Mouse (Mus musculus) left cerebral cortex, adult 11 months (tissue): ENCODE results near the gene Adamtsl3.

Experiments used
- DNase-seq: peaks from one replicate; pipeline ENCODE4 v3.0.0; 2022; ENCODE audit warnings: low spot score

Gene Adamtsl3

DNA sequence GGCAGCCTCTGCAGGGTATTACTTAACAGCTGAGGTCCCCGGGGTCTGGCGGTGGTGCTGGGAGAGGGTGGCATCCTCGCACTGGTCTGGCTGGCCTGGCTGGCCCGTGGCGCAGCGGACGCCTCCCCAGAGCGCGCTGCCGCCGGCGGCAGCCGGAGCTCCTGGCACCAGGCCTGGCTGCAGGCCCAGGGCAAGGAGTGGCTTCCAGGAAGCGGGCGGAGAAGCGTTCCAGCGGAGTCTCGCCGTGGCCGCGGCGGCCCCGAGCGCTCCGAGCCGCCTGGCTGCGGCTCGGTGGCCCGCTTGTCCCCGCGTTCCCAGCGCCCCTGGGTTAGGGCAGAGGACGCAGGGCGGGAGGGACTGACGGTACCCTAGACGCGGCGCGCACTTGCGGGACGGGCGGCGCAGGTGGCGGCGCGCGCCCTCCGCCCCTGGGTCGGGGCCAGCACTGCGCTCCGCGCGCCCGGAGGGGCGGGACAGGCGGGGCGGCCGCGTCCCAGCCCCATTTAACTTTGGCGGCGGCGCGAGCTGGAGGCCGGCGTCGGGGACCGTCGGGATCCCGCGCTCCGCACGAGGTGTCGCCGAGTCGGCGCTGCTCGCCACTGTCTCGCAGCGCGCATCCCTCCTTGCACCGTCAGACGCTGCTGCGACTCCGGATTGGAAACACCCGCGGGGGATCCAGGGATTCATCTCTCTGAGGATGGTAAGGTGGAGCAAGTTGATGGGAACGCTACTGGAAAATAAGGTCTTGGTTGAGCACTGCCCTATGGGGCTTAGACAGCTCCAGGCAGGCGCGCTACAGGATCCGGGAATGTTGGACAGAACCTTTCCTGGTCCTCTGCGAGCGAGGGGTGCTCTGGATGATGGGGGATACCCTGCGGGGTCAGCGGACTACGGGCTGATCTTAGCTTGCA is at the start of gene Adamtsl3:
Gene Adamtsl3 (plus strand): TSS at position 484 of the 911 bp plus-strand sequence.
- DNase-seq: no peak

DNA sequence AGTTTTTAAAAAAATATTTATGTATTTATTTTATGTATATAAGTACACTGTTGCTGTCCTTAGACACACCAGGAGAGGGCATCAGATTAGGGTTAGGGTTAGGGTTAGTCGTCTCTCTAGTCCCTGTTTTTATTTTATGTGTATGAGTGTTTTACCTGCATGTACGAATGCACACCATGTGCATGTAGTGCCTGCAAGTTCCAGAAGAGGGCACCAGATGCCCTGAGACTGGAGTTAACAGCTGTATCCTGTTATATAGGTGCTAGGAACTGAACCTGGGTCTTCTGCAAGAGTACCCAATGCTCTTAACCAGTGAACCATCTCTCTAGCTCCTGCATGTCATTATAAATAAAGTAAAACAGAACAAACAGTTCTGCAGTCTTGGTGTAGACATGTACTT is 48.3 kb upstream of the Adamtsl3 start:
- no peak for DNase-seq

DNA sequence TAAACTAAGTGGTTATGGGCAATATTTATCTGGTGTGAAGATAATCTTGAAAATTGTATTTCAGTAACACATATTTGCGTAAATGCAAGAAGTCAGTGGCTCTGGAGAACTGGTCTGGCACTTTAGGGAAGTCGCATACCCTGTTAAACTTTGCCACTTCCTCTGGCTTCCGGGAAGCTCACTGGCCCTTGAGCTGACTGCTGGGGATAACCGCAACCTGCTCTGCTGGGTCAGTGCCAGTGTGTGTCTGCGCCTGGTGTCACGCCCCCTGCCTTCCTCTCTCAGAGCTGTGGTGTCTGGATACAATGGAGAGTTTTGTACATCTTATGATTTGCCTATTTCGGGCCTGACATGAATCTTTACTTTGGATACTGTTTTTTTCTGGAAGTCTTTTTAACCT is 42.1 kb upstream of the Adamtsl3 start:
- DNase-seq: no peak

DNA sequence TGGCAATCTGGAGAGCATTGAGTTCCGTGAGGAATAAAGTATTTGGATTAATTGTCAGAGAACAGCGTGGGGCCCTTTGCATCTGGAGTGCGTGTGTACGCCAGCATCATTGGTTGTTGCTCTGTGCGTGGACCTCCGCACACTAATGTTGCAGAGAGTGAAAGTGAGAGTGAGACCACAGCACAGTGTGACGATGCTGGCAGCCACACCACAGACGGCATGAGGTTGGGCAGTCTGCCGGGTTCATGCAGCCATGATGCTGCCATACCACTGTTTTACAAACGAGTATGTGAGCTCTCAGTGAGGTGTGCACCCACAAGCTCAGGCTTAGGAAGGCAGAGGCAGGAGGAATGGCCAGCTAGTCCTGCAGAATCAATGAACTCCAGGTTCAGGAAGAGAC is 41.4 kb upstream of the Adamtsl3 start:
- no peak for DNase-seq

DNA sequence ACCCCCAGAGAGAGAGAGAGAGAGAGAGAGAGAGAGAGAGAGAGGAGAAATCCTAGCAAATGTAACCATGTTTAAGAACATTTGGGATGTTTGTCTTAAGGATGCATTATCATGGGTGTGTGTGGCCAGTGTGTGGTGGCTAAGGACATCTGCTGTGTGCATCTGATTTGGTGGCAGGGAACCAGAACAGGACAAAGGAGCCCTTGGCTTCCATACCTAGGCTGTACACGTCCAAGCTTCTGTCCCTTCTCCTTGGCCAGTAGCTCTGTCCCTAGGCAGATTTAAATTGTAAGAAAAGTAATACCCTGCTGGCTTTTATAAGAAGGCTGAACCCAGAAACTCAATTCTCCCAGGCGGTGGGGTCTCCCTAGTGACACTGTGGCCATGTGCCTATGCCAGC is 40.9 kb upstream of the Adamtsl3 start:
- DNase-seq: no peak

DNA sequence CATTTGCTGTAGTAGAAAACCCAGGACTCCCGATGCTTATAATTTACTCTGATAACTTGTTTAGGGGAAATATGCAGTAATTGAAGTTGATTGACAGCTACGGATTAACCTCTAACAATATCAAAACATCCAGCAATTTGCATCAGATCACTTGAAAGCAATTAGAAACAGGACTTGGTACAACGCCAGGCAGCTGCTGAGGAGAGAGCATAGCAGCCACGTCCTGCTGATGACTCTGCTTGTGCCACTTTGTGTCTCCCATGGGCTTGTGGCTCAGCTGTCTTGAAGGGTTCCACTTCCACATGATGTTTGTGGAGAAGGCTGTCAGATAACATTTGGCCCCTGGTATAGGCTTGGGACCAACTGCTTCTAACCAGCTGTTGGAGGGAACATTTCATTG is 27.1 kb upstream of the Adamtsl3 start:
- DNase-seq: no peak

DNA sequence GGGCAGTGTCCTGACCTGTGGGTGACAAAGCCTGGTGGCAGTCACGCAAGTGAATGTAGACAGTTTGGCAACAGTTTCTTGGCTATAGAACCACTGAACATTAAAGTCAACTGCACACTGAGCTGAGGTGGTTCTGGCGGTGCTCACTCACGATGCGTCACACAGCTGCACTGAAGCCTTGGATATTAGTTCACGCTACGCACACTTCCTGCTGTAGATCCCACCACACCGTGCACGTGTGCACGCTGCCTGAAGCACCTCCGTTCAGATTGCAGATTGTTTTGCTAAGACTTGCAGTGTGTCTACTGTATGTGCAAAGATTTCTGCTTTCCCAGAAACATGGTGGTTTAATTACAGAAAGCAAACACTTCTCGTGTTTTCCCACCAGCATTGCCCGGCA is 17.0 kb upstream of the Adamtsl3 start:
- no peak for DNase-seq

DNA sequence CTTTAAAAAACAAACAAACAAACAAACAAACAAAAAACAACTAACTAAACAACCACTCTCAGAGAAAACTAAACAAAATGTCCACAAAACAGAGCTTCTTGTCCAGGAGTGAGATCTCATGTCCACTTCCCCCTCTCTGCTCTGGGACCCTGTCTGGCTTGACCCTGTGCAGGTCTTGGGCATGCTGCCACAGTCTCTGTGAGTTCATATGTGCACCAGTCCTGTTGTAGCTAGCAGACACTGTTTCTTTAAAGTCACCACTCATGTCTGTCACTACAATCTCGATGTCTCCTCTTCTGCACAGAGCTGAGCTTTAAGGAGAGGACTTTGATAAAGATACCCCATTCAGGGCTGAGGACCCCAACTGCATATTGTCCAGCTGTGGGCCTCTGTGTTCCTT is 8.9 kb upstream of the Adamtsl3 start:
- no peak for DNase-seq

DNA sequence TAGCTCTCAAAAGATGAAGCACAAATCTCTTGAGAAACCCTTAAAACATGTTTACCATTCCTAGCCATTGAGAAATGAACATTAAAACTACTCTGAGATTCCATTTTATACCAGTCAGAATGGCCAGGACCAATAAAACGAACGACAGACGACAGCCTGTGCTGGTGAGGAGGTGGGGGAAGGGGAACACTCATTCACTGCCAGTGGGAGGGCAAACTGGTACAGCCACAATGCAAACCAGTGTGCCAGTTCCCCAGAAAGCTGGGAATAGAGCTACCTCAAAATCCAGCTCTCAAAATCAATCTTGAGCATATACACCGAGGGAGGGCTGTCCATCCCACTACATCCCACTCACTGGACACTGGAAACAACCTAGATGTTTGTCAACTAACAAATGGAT is 8.3 kb upstream of the Adamtsl3 start:
- no peak for DNase-seq

DNA sequence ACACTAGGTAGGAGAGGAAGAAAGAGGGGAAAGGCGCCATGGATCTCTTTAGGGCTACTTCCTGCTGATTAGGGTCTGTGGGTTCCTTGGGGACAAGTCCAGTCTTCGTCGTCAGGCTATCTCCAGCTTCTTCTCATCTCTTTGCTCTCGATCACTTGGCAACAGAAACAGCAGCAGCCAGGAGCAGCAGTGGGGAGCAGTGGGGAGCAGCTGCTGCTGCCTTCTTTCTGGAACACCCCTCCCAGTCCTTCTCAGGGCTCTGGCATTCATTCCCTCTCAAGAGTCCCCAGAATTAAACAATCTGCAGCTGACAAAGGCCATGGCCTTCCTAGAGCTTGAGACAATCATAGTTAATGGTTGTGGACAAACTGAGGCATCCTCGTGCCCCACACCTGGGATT is 7.6 kb upstream of the Adamtsl3 start:
- no peak for DNase-seq

DNA sequence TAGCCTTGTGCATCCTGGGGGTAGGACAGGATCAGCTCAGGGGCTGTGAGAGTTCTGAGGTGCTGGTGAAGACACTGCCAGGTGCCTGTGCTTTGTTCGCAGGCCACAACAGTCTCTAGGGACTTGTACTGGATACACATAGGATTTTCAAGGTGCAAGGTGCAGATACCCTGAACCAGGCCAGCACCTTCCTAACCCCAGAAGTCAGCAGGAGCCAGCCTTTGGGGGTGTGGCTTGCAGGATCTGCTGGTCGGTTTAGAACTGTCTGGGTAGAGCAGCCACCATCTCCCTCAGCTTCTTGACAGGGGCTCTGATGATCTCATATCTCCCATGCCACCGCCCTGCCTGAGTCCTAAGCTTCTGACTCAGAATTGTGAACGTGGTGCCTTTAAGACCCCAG is 5.7 kb upstream of the Adamtsl3 start:
- DNase-seq: no peak

DNA sequence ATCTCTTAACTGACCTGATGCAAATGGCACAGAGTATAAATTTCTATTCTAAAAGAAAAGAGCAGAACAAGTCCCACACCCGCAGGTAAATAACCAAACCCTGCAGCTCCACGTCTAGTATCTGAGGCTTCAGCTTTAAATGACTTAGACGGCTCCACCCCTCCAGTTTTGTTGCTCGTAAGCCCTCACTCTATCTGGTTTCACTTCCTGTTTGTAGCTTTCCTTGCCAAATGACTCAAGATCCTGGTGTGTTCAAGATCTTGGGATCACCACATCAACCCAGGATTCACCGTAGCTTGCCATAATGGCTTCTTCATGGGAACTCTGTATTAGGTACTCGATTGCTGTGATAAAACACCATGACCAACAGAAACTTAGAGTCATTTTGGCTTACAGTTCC is 4.6 kb upstream of the Adamtsl3 start:
- no peak for DNase-seq

DNA sequence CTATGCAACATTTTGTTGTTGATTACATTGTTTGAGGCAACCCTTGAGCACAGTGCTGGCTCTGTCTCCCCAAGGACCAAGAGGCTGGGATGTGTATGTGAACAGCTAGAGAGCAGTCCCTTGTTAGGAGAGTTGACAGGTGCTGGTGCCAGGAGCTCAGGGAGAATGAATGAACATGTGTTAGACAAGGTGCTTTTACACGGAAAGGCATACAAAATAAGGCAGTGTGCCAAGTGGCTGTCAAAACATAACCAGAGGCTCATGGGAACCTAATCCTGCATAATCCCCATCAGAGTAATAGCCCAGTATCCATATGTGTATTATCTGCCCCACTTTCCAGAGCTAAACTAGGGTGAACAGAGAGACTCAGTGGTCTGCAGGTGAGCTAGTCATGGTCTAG is 1.5 kb upstream of the Adamtsl3 start:
- no peak for DNase-seq

DNA sequence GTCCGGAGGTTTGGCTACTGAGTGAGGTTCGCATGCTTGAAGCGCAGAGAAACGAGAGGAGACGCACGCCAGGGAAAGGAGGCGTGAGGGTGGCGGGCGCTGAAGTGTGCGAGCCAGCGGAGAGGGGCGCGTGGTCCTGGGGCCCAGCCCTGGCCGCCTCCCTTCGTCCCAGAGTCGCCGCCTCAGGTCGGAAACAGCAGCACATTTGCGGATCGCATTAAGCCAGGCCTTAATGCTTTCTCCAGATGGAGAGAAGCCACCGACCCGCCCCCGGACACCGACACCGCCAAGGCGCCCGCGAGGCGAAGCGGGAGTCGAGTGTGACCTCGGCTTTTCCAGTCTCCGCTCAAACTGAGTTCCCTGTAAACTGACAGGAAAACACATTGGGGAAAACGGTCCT is 638 bp downstream of the Adamtsl3 start:
- no peak for DNase-seq

DNA sequence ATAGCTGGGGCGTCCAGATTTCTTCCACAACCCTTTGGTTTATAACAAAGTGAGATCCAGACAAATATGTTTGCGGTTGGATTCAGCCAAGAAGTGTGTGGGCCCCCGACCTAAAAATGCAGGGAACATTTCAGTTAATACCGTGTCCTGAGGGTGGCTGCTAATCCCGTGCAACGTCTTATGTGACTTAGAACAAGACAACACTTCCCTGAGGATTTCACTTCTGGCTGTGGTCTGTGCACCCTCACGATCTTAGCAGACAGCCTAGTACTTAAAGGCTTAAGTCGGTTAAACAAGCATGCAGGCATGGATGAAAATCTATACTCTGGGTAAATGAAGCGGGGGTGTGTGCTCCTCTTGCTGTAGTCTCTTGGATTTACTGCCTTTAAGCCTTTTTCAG is 2.6 kb downstream of the Adamtsl3 start:
- no peak for DNase-seq

DNA sequence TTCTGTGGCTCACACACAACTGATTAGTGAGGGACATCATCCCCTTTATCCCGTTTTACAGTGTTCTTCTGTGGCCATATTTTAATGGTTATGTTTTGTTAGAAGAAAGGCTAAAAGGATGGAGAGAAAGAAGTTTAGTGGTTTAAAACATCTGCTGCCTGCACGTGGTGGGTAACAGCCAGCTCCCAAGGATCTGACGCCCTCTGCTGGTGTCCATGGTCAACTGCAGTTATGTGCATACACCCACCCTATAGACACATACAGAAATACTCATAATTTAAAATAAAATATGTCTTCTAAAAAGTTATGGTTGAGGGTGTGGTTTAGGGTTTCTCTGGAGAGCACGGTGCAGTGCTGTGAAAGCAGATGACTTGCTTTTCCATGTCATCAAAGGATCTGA is 3.0 kb downstream of the Adamtsl3 start:
- no peak for DNase-seq

DNA sequence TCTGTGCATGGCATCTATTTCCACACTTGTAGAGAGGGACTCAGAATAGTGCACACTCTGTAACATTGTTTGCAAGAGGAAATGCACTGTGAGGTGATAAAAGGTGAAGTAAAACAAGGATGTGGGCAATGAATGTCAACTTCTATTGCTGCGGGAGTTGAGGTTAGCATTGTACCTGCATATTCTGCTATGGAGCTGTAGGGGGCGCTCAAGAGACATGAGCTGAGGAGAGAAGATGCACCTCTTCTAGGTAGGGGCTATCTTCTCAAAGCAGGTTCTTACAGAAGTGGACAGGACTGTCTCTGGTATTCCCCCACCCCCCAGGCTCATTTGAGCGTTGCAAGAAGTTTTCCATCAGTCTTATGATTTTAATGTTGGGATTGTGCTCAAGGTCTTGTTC is 3.7 kb downstream of the Adamtsl3 start:
- no peak for DNase-seq

DNA sequence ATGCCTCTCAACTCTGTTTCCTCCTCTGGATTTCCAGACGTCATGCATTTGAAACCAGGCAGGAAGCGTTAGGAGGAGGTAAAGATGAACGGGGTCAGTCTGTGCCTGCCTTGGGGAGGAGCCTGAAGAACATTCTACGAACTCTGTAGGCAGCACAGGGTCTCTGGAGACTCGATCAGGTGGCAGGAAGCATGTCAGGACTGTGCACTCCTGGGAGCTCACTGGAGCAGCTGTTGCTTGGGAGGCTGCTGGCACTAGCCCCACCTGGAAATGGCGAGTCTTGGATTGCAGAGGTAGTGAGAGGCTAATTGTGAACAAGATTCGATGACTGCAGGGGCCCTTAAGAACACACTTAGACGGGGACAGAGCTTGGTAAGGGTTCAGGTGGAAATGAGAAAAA is 6.0 kb downstream of the Adamtsl3 start:
- DNase-seq: no peak

DNA sequence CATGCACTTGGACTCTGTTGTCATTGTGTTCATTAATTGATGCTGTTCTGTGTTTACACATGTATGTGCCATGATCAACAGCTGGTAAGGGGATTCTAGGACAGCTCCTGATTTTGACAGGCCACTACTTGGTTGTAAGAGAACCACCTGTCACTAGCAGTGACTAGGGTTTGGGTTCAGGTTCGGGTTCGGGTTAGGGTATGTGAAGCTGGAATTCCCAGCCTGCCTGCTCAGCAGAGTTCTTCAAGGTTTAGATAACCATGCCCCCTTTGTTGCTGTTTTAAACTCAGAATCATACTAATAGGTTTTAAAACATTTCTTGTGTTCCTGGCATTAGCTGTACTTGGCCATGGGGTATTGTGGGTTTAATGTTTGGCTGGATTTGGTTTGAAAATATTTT is 11.2 kb downstream of the Adamtsl3 start:
- no peak for DNase-seq

DNA sequence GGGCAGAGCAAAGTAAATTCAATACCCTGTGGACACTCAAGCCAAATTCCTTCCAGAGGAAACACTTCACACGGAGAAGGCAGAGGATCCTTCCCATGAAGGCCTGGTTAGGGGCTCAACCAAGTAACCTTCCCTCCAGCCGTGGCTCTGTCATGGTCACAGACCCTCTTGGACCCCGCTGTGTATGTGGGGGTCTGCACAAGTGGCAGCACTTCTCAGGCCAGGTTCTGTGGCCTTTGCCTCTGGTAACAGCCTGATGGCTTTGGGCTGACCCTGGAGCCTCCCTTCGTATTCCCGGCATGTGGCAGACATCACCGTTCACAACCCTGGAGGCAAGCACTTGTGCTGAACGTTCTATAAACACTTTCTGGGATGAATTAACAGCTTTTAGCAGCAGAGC is 14.3 kb downstream of the Adamtsl3 start:
- DNase-seq: no peak

DNA sequence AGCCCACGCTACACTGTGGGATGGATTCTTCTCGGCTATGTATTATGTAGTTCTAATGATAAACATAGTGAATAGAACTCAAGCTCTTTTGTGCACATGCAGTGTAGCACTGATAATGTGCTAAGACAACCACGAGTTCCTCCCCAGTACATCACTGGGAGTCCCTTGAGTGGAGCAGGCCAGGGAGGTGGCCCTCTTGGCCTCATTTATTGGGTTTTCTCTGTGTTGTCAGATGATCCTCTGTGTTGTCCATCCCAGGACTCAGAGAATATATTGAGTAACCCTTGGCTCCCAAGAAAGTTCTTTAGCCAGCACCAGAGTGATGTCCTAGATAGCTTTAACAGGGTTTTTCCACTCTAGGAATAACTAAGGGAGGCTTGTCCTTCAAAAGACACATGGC is 14.9 kb downstream of the Adamtsl3 start:
- no peak for DNase-seq

DNA sequence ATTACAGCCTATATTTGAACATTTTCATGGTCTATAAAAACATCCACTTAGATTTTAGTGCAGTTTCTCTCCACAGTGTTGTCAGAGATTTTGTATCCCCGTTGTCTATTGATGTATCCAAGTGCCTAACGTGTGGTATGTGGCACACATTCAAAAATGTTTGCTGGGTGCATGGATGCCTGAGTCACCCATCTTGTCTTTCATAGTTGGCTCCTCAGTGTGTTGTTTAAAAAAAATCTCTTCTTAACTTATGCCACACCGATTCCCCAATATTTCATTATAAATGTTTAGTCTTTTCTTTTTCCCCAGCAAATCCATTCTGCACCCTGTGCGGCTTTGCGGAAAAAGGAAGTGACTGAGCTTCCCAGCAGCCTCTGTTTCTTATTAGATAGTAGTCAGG is 23.7 kb downstream of the Adamtsl3 start:
- DNase-seq: no peak

DNA sequence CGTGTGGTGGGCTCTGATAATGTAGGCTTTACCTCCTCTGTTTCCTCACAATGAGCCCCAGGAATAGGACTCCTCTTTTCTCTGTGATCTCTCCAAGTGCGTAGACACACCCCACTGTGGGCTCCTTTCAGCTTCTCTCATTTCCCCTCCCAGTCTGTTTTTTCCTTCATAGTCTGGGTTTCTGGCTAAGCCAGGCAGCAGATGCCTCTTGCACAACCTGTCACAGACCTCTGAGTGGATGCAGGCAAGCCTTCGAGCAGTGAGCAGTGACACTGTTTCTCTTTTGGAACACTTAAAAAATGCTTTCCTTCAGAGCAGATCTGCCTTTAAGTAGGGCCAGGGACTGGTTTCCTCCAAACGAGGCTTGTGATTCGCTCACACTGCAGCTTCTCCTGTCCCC is 24.2 kb downstream of the Adamtsl3 start:
- DNase-seq: no peak

DNA sequence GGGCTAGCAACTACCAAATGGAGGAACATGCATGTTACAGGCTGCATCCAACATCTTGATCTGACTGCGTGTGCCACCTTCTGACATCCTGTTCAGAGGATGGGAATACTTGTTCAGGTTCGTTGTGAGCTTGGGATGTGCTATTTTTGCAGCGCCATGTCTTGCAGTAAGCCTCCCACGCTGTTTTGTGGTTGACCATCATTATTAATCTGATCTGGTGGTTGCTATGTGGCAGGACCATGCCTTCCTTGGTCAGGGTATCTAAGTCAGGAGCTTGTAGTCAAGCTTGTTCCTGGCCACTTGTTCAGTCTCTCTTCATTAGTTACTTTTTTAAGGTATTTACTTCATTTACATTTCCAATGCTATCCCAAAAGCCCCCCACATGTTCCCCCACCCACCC is 24.7 kb downstream of the Adamtsl3 start:
- no peak for DNase-seq
